Mouse (Mus musculus) hematopoietic multipotent progenitor cell, adult 10-12 weeks (in vitro differentiated cells): ENCODE results near the gene Sin3a. TPM values are rescaled to one million over a fixed set of nuclear protein-coding genes. Genes with fewer than 3 reads are reported as not detected.

Experiments used
- polyA plus RNA-seq: library from polyadenylated mRNA; stranded (reverse); fragments of >175 nt; gene quantifications from 2 replicates; pipeline ENCODE4 v1.2.3, GENCODE M21; 2012; ENCODE audit warnings: low replicate concordance

Sin3a gene
- polyA plus RNA-seq = 23.2 and 26.4 TPM in 2 replicates

DNA sequence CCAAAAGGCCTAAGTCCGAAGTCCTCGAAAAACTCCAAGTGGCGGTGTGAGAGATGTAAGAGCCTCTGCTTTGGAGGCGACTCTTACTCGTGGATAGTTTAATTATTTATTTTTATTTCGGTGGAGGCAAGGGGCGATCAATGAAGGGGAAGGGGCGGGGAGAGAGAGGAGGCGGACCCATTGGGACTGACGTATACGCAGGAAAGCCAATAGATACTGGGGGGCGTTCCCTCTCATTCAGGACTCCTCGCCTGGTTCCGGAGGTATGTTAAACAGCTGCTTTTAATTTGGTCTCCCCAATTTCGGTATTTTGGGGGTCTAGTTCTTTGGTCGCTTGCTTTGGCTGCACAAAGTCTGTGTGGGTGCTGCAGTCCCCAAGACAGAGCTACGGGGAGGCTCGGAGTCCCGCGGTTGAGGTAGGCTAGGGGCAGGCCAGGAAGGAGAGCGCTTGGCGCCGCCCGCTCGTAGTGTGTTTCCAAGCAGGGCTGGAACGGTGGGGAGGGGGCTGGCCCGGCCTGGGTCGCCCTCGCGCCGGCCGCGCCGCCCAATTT lies at the start of gene Sin3a:
TSS of gene Sin3a (plus strand) at position 240 of the 551 bp plus-strand sequence.

DNA sequence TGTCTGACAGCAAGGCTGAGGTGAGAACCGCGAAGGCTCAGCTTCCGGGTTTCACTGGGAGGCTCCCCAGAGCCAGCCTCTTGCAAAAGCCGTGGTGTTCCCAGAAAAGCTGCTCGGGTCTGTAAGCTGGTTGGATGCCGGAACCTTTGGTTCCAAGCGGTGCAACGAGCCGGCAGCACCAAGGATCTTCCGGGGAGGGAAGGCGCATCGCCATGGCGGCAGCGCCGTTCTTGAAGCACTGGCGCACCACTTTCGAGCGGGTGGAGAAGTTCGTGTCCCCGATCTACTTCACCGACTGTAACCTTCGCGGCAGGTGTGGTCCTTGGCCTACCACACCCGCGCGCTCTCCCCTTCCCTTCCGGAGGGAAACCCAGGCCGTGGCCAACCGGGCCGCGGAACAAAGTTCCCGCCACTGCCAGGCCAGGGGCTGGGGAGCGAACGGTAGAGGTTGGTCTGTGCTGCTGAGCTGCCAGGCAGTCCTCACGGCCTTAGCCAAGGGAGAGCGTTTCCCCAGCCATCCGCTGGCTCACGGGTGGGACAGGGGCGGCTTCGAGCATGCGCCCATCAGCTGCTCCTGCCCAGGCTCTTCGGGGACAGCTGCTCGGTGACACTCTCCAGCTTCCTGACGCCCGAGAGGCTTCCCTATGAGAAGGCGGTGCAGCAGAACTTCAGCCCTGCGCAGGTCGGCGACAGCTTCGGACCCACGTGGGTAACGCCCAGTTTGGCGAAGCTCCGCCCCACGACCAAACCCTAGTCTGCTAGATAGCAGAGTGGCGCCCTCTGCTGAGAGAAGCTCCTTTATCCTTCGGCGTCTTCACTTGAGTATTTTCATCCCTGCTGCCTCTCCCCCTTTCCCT lies 59.0 kb downstream of the Sin3a start, which contains the start of gene Man2c1:
TSS of gene Man2c1 (plus strand) at position 114 of the 857 bp plus-strand sequence.

DNA sequence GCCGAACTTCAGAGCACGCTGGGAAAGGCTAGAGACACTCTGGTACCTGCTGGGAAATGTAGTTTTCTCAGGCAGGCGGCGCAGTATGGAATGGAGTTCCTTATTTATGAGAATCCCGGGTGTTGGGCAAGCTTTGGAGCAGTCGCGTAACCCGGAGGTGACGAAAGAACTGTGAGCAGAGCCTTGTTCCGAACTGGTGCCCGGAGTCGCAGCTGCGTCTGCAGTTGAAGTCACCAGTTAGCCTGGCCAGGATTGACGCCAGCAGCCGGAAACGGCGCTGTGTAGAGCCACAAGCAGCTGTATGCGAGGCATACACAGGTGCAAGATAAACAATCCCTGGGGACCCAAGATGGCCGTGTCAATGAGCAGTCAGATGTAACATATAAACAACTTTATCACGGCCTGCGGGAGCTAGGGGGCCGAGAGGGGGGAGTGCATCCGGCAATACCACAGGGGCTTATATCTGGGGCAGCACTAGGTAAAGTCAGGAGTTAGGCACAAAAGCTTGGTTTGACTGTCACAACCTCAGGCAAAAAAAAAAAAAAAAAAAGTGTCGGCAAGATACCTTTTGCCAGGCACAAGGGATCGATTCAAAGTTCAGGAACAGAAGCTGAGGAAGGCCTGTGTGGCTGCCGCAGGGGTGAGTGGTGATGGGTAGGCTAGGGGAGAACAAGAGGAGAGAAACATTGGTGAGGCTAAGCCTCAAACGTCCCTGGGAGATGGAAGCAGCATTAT lies 76.5 kb downstream of the Sin3a start, which contains the start of gene Neil1:
TSS of gene Neil1 (minus strand) at position 162 of the 735 bp plus-strand sequence.

DNA sequence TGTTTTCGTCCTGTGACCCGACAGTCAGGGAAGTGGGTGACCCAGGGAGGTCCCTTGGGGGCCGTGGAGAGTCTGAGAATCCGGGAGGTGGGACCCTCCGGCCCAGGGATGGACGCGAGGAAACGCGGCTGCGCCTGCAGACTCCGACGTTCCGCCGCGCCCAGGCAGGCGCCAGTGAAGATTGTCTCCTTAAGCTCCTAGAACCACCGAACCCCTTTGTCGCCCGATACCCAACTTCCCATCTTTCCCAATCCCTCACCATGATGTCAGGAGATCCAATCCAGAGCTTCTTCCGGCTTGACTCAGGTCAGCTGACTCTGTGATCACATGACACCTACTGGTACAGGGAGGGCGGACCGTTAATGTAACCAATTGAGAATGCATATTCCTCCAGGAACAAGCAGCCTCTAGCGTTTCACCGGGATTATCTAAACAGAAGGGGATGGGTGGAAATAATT lies 86.2 kb downstream of the Sin3a start, which contains the start of gene Commd4:
TSS of gene Commd4 (minus strand) at position 319 of the 458 bp plus-strand sequence.

Other genes with a start within 250 kb of the Sin3a start
- not detected in 2 replicates for gene Odf3l1, start 207.4 kb upstream of the Sin3a start, polyA plus RNA-seq
- gene Cspg4, start 207.0 kb upstream of the Sin3a start, polyA plus RNA-seq = not detected in 2 replicates
- gene Snx33, start 143.7 kb upstream of the Sin3a start, polyA plus RNA-seq = 5.2 and 8.9 TPM in 2 replicates
- 64.8 and 91.0 TPM in 2 replicates for gene Imp3, start 134.6 kb upstream of the Sin3a start, polyA plus RNA-seq
- 1.2 and 1.8 TPM in 2 replicates for gene Snupn, start 121.2 kb upstream of the Sin3a start, polyA plus RNA-seq
- 20.4 and 50.4 TPM in 2 replicates for gene Ptpn9, start 77.1 kb upstream of the Sin3a start, polyA plus RNA-seq
- gene Man2c1, start 58.6 kb downstream of the Sin3a start, polyA plus RNA-seq = 105 and 114 TPM in 2 replicates
- 24.0 and 44.5 TPM in 2 replicates for gene Neil1, start 76.3 kb downstream of the Sin3a start, polyA plus RNA-seq
- gene Commd4, start 86.3 kb downstream of the Sin3a start, polyA plus RNA-seq = 78.8 and 92.0 TPM in 2 replicates
- not detected in 2 replicates for gene Trcg1, start 164.5 kb downstream of the Sin3a start, polyA plus RNA-seq
- 58.6 and 95.9 TPM in 2 replicates for gene 1700017B05Rik, start 190.6 kb downstream of the Sin3a start, polyA plus RNA-seq